Mouse (Mus musculus) MEL (cell line): ENCODE results near the gene Mthfs. TPM values are rescaled to one million over a fixed set of nuclear protein-coding genes. Genes with fewer than 3 reads are reported as not detected.

Source experiments
- DNase-seq: peaks from one replicate; pipeline ENCODE4 v3.0.0; 2011; ENCODE audit warnings: low read depth, low spot score
- H3K27ac ChIP-seq: 2 replicates; pipeline ENCODE4 v1.5.1; 2012; ENCODE audit warnings: low read depth, mild to moderate bottlenecking, control low read depth, low read length, moderate library complexity; ENCODE audit not compliant: control insufficient read depth
- H3K27me3 ChIP-seq, 2 experiments: fragments of 150-350 bp in 1 of 2; sonication (generic) in 1 of 2; 2 replicates each; pipeline ENCODE4 v1.6.1; 2012; ENCODE audit warnings: low read length in 2 of 2, mild to moderate bottlenecking in 2 of 2, improper control_type of control experiment in 1 of 2, moderate library complexity in 1 of 2; ENCODE audit not compliant: insufficient read depth in 2 of 2, control insufficient read depth in 1 of 2
- H3K36me3 ChIP-seq, 2 experiments: 2 replicates each; pipeline ENCODE4 v1.6.1; 2012 to 2014; ENCODE audit warnings: low read length in 2 of 2, improper control_type of control experiment in 1 of 2, inconsistent platforms in 1 of 2, mild to moderate bottlenecking in 1 of 2; ENCODE audit not compliant: insufficient read depth in 2 of 2, control insufficient read depth in 1 of 2
- H3K4me1 ChIP-seq, 2 experiments: fragments of 150-350 bp in 1 of 2; sonication (generic) in 1 of 2; 2 replicates each; pipeline ENCODE4 v1.6.1; 2012; ENCODE audit warnings: low read length in 2 of 2, improper control_type of control experiment in 1 of 2, mild to moderate bottlenecking in 1 of 2; ENCODE audit not compliant: insufficient read depth in 2 of 2, control insufficient read depth in 1 of 2
- H3K4me3 ChIP-seq, 2 experiments: fragments of 150-350 bp in 1 of 2; sonication (generic) in 1 of 2; 2 replicates each; pipeline ENCODE4 v1.5.1; 2012; ENCODE audit warnings: low read depth in 2 of 2, low read length in 2 of 2, mild to moderate bottlenecking in 2 of 2, moderate library complexity in 2 of 2, control low read depth in 1 of 2, improper control_type of control experiment in 1 of 2; ENCODE audit not compliant: control insufficient read depth in 1 of 2, insufficient read depth in 1 of 2
- H3K79me2 ChIP-seq: 2 replicates; pipeline ENCODE4 v1.6.1; 2012; ENCODE audit warnings: mild to moderate bottlenecking, low read length, moderate library complexity; ENCODE audit not compliant: control insufficient read depth, poor library complexity, insufficient read depth
- H3K9ac ChIP-seq: 2 replicates; pipeline ENCODE4 v1.6.1; 2012; ENCODE audit warnings: low read depth, mild to moderate bottlenecking, control low read depth, low read length, moderate library complexity; ENCODE audit not compliant: control insufficient read depth, poor library complexity, severe bottlenecking
- H3K9me3 ChIP-seq: fragments of 150-350 bp; sonication (generic); replicated peaks from 2 replicates; pipeline ENCODE4 v1.6.1; 2012; ENCODE audit warnings: mild to moderate bottlenecking, low read length, improper control_type of control experiment, moderate library complexity; ENCODE audit not compliant: insufficient read depth
- BHLHE40 ChIP-seq: IDR thresholded peaks from 2 replicates; pipeline ENCODE4 v1.6.1; 2012; ENCODE audit warnings: low read depth, mild to moderate bottlenecking, inconsistent platforms, low read length, improper control_type of control experiment, borderline replicate concordance
- CHD1 ChIP-seq: IDR thresholded peaks from 2 replicates; pipeline ENCODE4 v1.6.1; 2012; ENCODE audit warnings: low read depth, mild to moderate bottlenecking, inconsistent platforms, low read length, improper control_type of control experiment
- E2F4 ChIP-seq: IDR thresholded peaks from 2 replicates; pipeline ENCODE4 v1.6.1; 2011; ENCODE audit warnings: low read depth, low read length, improper control_type of control experiment, borderline replicate concordance
- GATA1 ChIP-seq: IDR thresholded peaks from 2 replicates; pipeline ENCODE4 v1.6.1; 2011; ENCODE audit warnings: low read depth, low read length, improper control_type of control experiment
- JUND ChIP-seq: IDR thresholded peaks from 2 replicates; pipeline ENCODE4 v1.6.1; 2011; ENCODE audit warnings: low read depth, mild to moderate bottlenecking, improper control_type of control experiment, low read length
- MAZ ChIP-seq: IDR thresholded peaks from 2 replicates; pipeline ENCODE4 v1.6.1; 2012; ENCODE audit warnings: low read depth, mild to moderate bottlenecking, inconsistent platforms, low read length, improper control_type of control experiment
- MEF2A ChIP-seq: IDR thresholded peaks from 2 replicates; pipeline ENCODE4 v1.6.1; 2014; ENCODE audit warnings: low read depth, mild to moderate bottlenecking, inconsistent platforms, low read length, improper control_type of control experiment; ENCODE audit not compliant: poor library complexity, insufficient replicate concordance, severe bottlenecking; ENCODE audit errors: extremely low read depth
- MXI1 ChIP-seq: IDR thresholded peaks from 2 replicates; pipeline ENCODE4 v1.6.1; 2011; ENCODE audit warnings: mild to moderate bottlenecking, low read depth, low read length, improper control_type of control experiment
- MYB ChIP-seq: IDR thresholded peaks from 2 replicates; pipeline ENCODE4 v1.6.1; 2011; ENCODE audit warnings: mild to moderate bottlenecking, low read depth, low read length, improper control_type of control experiment
- MYC ChIP-seq: IDR thresholded peaks from 2 replicates; pipeline ENCODE4 v1.6.1; 2011; ENCODE audit warnings: low read depth, mild to moderate bottlenecking, low read length, improper control_type of control experiment, moderate library complexity
- POLR2AphosphoS2 ChIP-seq: IDR thresholded peaks from 2 replicates; pipeline ENCODE4 v1.6.1; 2011; ENCODE audit warnings: low read length, improper control_type of control experiment
- RCOR1 ChIP-seq: IDR thresholded peaks from 2 replicates; pipeline ENCODE4 v1.6.1; 2012; ENCODE audit warnings: low read depth, mild to moderate bottlenecking, inconsistent platforms, low read length, improper control_type of control experiment
- SMC3 ChIP-seq: IDR thresholded peaks from 2 replicates; pipeline ENCODE4 v1.6.1; 2011; ENCODE audit warnings: low read depth, low read length, improper control_type of control experiment
- TAL1 ChIP-seq: IDR thresholded peaks from 2 replicates; pipeline ENCODE4 v1.6.1; 2012; ENCODE audit warnings: mild to moderate bottlenecking, inconsistent platforms, low read length, moderate library complexity, mixed read lengths
- TBP ChIP-seq: IDR thresholded peaks from 2 replicates; pipeline ENCODE4 v1.8.0; 2011; ENCODE audit warnings: low read depth, low read length, improper control_type of control experiment
- TCF12 ChIP-seq: IDR thresholded peaks from 2 replicates; pipeline ENCODE4 v1.6.1; 2014; ENCODE audit warnings: low read depth, mild to moderate bottlenecking, inconsistent platforms, low read length, improper control_type of control experiment, moderate library complexity
- UBTF ChIP-seq: IDR thresholded peaks from 2 replicates; pipeline ENCODE4 v1.6.1; 2012; ENCODE audit warnings: low read depth, mild to moderate bottlenecking, inconsistent platforms, low read length, improper control_type of control experiment, moderate library complexity, borderline replicate concordance; ENCODE audit not compliant: insufficient read depth
- ZC3H11A ChIP-seq: IDR thresholded peaks from 2 replicates; pipeline ENCODE4 v1.6.1; 2012; ENCODE audit warnings: low read depth, mild to moderate bottlenecking, inconsistent platforms, low read length, improper control_type of control experiment
- ZMIZ1 ChIP-seq: IDR thresholded peaks from 2 replicates; pipeline ENCODE4 v1.6.1; 2012; ENCODE audit warnings: low read depth, mild to moderate bottlenecking, inconsistent platforms, low read length, improper control_type of control experiment, moderate library complexity
- polyA plus RNA-seq, 2 experiments: library from polyadenylated mRNA; stranded (reverse) in 1 of 2; unstranded in 1 of 2; fragments of >175 nt in 1 of 2; fragments of >200 nt in 1 of 2; gene quantifications; 2 replicates each; pipeline versions ENCODE4 v1.2.1 to v1.2.4; 2012; ENCODE audit warnings: low replicate concordance in 2 of 2, low read depth in 1 of 2; ENCODE audit not compliant: insufficient read length in 2 of 2, insufficient read depth in 1 of 2, missing spikeins in 1 of 2
- total RNA-seq: library from RNA; depleted of rRNA; stranded (reverse); fragments of 300-350 nt; gene quantifications from 2 replicates; pipeline ENCODE4 v1.2.3, GENCODE M21; 2012

Gene Mthfs
- total and polyA plus RNA-seq, 3 experiments, result 1.2 to 10.7 TPM; not detected in 1

GRCm38 (mm10) chr9:89294121-89294520, 83.6 kb downstream of the Mthfs start:
- H3K27me3 ChIP-seq, result no peaks in the 10 kb centered on the region
- H3K27ac ChIP-seq, result no peak overlapping the region
- no peak for TF ChIP-seq POLR2AphosphoS2
- TF ChIP-seq MAZ, result no peak
- no peak for TF ChIP-seq GATA1
- TF ChIP-seq BHLHE40, result no peak
- no peak for TF ChIP-seq RCOR1
- TF ChIP-seq ZMIZ1, result no peak
- no peak for TF ChIP-seq TAL1
- no peak for TF ChIP-seq ZC3H11A
- TF ChIP-seq E2F4, result no peak
- no peak for TF ChIP-seq UBTF
- TF ChIP-seq SMC3, result no peak
- no peak for TF ChIP-seq MYB
- no peak for DNase-seq
- no peak overlapping the region for H3K4me3 ChIP-seq
- no peaks in the 10 kb centered on the region for H3K36me3 ChIP-seq
- no peaks in the 10 kb centered on the region for H3K9me3 ChIP-seq
- H3K79me2 ChIP-seq, result no peaks in the 10 kb centered on the region
- no peak overlapping the region for H3K9ac ChIP-seq
- no peaks in the 10 kb centered on the region for H3K4me1 ChIP-seq

GRCm38 (mm10) chr9:89305637-89306036, 95.2 kb downstream of the Mthfs start:
- no peaks in the 10 kb centered on the region for H3K27me3 ChIP-seq
- no peak for DNase-seq
- H3K9me3 ChIP-seq, result no peaks in the 10 kb centered on the region
- no peak overlapping the region for H3K4me3 ChIP-seq
- H3K4me1 ChIP-seq, result no peaks in the 10 kb centered on the region
- H3K27ac ChIP-seq, result no peak overlapping the region
- no peak for TF ChIP-seq SMC3
- TF ChIP-seq TBP, result no peak
- TF ChIP-seq JUND, result no peak
- no peak for TF ChIP-seq E2F4
- TF ChIP-seq TCF12, result no peak
- TF ChIP-seq MXI1, result no peak
- no peak for TF ChIP-seq MYC
- no peak for TF ChIP-seq ZC3H11A
- TF ChIP-seq CHD1, result no peak
- TF ChIP-seq MEF2A, result no peak
- no peaks in the 10 kb centered on the region for H3K36me3 ChIP-seq
- H3K79me2 ChIP-seq, result no peaks in the 10 kb centered on the region
- H3K9ac ChIP-seq, result no peak overlapping the region
